Mouse (Mus musculus): Measurements from ENCODE around the gene Cpeb1. TPM values are rescaled to one million over a fixed set of nuclear protein-coding genes. Genes with fewer than 3 reads are reported as not detected.

The Cpeb1 gene
- 4.7 TPM for polyA plus RNA-seq (2015; fragmentation: Illumina TruSeq; extraction: RNeasy Lipid Tissue Mini Kit (QIAGEN cat#74804); ENCODE audit: insufficient read depth, low replicate concordance)

GRCm38 (mm10) chr7:81455155-81455651, at the start of gene Cpeb1:
TSS of gene Cpeb1 (minus strand) at chr7:81455465.

GRCm38 (mm10) chr7:81498181-81498580, 42.9 kb upstream of the Cpeb1 start, which contains the start of gene BC048679:
TSS of gene BC048679 (minus strand) at chr7:81498281.

GRCm38 (mm10) chr7:81493331-81494021, 38.2 kb upstream of the Cpeb1 start, which contains the start of gene Ap3b2:
TSS of gene Ap3b2 (minus strand) at chr7:81493925.

GRCm38 (mm10) chr7:81344544-81345446, 110.5 kb downstream of the Cpeb1 start, which contains the start of gene Rps17:
TSS of gene Rps17 (minus strand) at chr7:81345254.

Other genes with a start within 250 kb of the Cpeb1 start
- 15.1 TPM for gene Pde8a, start 241.9 kb downstream of the Cpeb1 start, polyA plus RNA-seq (2015; fragmentation: Illumina TruSeq; extraction: RNeasy Lipid Tissue Mini Kit (QIAGEN cat#74804); ENCODE audit: insufficient read depth, low replicate concordance)
- gene Rps17, start 110.2 kb downstream of the Cpeb1 start, polyA plus RNA-seq (2015; fragmentation: Illumina TruSeq; extraction: RNeasy Lipid Tissue Mini Kit (QIAGEN cat#74804); ENCODE audit: insufficient read depth, low replicate concordance), result 2,163 TPM
- gene Ap3b2, start 38.5 kb upstream of the Cpeb1 start, polyA plus RNA-seq (2015; fragmentation: Illumina TruSeq; extraction: RNeasy Lipid Tissue Mini Kit (QIAGEN cat#74804); ENCODE audit: insufficient read depth, low replicate concordance), result not detected
- not detected for gene BC048679, start 42.8 kb upstream of the Cpeb1 start, polyA plus RNA-seq (2015; fragmentation: Illumina TruSeq; extraction: RNeasy Lipid Tissue Mini Kit (QIAGEN cat#74804); ENCODE audit: insufficient read depth, low replicate concordance)
- gene Fsd2, start 111.5 kb upstream of the Cpeb1 start, polyA plus RNA-seq (2015; fragmentation: Illumina TruSeq; extraction: RNeasy Lipid Tissue Mini Kit (QIAGEN cat#74804); ENCODE audit: insufficient read depth, low replicate concordance), result 2.3 TPM
- gene Whamm, start 115.8 kb upstream of the Cpeb1 start, polyA plus RNA-seq (2015; fragmentation: Illumina TruSeq; extraction: RNeasy Lipid Tissue Mini Kit (QIAGEN cat#74804); ENCODE audit: insufficient read depth, low replicate concordance), result 16.6 TPM